In the genomic region with DNA sequence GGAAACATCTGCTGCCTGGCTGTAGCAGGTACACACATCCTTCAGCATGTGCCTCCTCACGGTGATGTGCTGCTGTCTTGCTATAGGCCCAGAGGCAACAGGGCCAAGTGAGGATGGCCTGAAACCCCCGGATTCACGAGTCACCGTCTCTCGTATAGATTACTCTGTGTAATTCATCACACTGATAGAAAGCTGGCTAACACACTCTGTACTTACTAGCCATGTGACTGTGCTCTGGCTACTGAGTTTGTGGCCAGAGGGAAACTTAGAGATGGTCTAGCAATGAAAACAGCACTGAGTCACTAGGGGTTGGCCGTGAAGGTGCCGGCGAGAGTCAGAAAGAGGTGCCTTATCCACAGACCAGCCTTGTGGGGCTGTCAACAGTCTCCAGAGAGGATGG, we compare ENCODE assay signal across 19 mouse cellular contexts.
"Had no signal": no experiment of that assay in that cellular context is flagged by ENCODE, and none has a peak within 500 bp of the region (broad histone marks: within the 10 kb centered on the region; RNA-seq: fewer than 3 reads in every experiment).

No protein-coding gene starts in this region.

- H3K27me3 ChIP-seq: liver, embryonic 12.5 days; midbrain, embryonic 13.5 days; midbrain, embryonic 15.5 days; neural tube, embryonic 12.5 days had no signal

- H3K9me3 ChIP-seq: liver, embryonic 12.5 days; midbrain, embryonic 13.5 days; midbrain, embryonic 15.5 days; neural tube, embryonic 12.5 days had no signal

- H3K4me2 ChIP-seq: liver, embryonic 12.5 days; lung, embryonic 14.5 days; midbrain, embryonic 11.5 days; midbrain, embryonic 13.5 days; midbrain, embryonic 15.5 days; neural tube, embryonic 12.5 days had no signal

- ATAC-seq: liver, embryonic 12.5 days; midbrain, embryonic 13.5 days; midbrain, embryonic 15.5 days had no signal

- DNase-seq: lung, adult 18-20 months; lung, embryonic 14.5 days; lung, postnatal 10 days; lung, postnatal 36 days; retina, postnatal 1 day; right cerebral cortex, adult 18-20 months; right cerebral cortex, postnatal 25 days; right cerebral cortex, postnatal 4 days; spleen, adult 18-20 months; thymus, adult 18-20 months; thymus, postnatal 14 days; thymus, postnatal 36 days had no signal

- H3K4me1 ChIP-seq: neural tube, embryonic 12.5 days had no signal

- H3K4me3 ChIP-seq: liver, embryonic 12.5 days; midbrain, embryonic 13.5 days; midbrain, embryonic 15.5 days; neural tube, embryonic 12.5 days had no signal

- H3K36me3 ChIP-seq: midbrain, embryonic 13.5 days; midbrain, embryonic 15.5 days had no signal

- H3K9ac ChIP-seq: liver, embryonic 12.5 days; liver, embryonic 14.5 days; lung, embryonic 14.5 days; midbrain, embryonic 13.5 days; midbrain, embryonic 15.5 days; neural tube, embryonic 12.5 days had no signal

- H3K27ac ChIP-seq: liver, embryonic 12.5 days; liver, embryonic 14.5 days; macrophage; midbrain, embryonic 13.5 days; midbrain, embryonic 15.5 days; neural tube, embryonic 12.5 days had no signal
